Mouse (Mus musculus): ENCODE measurements around the gene B4galt5.

The B4galt5 gene

DNA sequence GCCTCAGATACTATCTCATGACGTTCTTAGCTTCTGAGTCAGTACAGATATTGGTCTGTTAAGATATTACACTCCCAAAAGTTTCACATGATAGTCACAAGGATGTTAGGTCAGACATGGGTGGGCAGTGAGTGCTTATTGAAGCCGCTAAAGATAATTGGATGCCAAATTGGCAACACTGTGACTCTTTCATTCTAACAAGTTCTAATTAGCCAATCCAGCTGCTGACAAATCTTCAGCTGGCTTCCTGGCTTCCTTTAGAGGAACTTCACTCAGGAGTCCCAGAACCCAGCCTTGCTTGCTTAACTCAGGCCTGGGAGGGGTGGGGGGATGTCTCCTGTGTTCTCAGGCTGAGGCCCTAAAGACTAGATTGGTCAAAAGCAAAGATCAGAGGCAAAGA is 9.5 kb upstream of the B4galt5 start:
- in situ Hi-C loops (cut with MboI), result no loop called here

DNA sequence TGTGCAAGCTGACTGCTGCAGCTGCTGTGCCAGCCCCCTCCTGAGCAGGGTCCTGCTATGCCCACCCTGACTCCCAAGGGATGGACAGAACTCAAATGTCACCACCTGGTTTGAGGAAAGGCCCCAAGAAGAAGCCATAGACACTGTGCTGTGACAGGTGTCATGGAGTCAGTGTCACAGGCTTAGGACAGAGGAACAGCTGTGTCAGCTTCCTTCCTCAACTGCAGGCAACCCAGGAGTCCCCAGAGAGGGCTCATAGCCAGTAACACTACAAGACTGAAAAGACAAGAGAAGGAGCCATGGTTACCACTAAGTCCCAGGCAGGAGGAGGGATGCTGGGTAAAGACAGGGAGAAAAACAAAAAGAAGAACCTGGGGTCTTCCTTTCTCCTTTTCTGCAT is 7.9 kb upstream of the B4galt5 start:
- in situ Hi-C loops (cut with MboI), result no loop called here

DNA sequence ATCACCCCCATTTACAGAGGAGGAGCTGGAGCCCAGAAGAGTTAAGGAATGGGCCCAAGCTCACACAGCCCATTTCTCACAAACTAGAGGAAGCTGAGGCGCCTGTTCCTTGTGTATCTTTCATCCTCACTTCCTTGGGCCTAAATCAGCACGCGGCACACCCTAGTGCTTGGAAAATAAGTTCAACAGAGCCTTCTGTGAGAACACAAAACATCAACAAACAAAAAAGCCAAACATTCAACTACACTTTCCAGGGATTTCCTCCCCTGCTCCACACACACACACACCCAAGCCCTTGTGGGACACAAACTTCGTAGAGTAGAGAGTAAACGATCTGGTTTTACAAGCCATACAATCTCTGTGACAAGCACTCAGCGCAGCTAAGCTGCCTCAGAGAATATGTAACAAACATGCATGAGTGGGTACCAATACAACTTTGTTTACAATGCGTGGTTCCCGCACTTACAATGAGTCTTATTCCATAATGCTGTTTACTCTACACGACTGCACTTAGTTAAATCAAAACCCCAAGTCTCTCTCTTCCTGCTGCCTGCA is 5.7 kb upstream of the B4galt5 start:
- in situ Hi-C loops (cut with MboI), result no loop called here

DNA sequence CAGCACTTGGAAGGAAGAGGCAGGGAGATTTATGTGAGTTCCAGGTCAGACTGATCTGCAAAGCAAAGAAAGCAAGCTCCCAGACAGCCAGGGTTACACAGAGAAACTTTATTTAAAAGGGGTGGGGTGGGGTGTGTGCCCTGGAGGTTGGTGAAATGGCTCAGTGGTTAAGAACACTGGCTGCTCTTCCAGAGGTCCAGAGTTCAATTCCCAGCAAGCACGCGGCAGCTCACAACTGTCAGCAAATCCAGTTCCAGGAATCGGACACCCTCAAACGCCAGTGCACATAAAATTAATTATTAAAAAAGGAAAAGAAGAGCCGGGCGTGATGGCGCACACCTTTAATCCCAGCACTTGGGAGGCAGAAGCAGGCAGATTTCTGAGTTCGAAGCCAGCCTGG is 5.1 kb upstream of the B4galt5 start:
- in situ Hi-C loops (cut with MboI), result no loop called here

DNA sequence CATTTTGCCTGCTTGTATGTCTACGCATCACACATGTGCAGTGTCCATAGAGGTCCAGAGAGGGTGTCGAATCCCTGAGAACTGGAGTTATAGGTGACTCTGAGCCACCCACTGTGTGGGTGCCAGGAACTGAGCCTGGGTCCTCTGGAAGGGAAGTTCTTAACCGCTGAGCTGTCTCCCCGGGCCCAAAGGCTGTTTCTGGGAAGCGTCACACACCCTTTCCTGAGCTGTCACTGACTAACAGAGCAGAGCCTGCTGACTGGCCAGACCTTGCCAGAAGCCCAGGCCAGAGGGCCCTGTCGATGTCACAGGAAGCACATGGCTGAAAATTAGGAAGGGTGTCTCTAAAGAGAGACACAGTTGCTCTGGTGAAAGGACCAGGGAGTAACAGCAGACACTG is 3.5 kb upstream of the B4galt5 start:
- in situ Hi-C loops (cut with MboI), result no loop called here

DNA sequence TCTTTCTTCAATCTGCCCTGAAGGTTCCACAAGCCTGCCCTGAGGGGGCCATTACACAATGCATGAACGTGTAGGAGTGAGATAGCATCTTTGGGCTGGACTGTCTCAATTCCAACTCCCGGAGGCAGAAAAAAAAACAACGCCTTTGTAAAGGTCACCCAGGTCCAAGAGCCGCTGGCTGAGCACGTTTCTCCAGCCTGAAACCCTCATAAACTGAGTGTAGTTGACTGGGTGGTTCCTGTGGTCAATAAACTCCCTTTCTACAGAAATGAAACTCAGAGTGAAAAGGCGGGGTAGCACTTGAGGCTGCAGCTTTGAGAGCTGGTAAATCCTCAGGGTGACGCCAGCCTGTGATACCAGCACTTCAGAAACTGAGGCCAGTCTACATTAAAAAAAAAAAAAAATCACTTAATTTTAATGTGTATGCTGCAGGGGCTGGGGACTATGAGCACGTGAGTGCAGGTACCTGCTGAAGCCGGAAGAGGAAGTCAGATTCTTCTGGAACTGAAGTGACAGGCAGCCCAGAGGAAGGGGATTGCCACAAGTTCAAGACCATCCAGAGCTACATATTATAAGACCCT is 2.5 kb upstream of the B4galt5 start:
- in situ Hi-C loops (cut with MboI), result no loop called here

DNA sequence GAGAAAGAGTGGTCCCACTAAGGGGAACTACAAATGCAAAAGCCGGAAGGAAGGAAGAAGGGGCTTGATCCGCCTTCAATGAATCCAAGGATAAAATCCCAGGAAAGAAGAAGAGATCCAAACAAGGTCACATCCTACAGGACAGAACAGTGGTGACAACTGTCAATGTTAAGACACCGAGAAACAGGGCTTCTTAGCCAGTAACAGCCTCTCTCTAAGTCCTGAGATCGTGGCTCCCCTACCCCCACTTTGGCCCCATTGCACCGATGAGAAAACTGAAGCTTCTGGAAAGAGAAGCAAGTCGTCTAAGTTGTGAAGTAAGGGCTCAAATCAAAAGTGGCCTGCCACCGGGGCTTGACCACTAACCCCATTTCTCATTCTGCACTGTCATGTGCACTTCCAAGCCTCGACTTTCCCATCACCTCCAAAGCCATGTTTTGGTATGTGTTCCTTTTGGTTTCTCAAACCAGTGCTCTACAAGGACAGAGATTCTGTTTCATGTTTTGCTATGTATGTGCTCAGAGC is 1.2 kb upstream of the B4galt5 start:
- in situ Hi-C loops (cut with MboI), result no loop called here

DNA sequence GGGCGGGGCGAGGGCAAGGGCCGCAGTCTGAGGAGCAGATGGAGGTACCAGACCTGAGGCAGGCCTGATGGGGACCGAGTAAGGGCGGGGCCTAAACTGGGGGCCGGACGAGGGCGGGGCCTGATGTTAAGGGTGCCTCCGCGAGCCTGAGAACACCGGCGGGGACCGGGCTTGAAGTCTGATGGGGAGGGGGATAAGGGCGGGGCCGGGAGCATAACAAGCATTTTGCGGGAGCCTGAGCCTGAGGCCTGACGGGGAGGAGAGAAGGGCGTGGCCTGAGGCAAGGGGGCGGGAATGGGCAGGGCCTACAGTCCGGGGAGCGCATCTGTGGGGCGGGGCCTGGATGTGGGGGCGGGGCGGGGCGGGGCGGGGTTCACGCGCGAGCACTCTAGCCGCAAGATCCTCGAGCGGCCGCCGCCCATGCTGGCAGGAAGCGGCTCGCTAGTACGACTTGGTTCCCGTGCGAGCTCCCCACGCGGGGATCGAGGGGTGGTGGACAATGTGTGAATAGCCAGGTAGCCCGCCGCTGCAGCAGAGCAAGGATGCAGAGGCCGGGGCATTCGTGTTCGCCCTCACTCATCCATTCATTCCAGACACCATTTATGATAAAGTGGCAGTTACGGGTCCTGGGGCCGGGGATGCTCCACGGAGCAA is 427 bp upstream of the B4galt5 start:
- in situ Hi-C loops (cut with MboI), result loop anchor here (5.0 kb wide), 1 partner anchor 73 kb away; the partner anchor contains the start of gene Slc9a8

DNA sequence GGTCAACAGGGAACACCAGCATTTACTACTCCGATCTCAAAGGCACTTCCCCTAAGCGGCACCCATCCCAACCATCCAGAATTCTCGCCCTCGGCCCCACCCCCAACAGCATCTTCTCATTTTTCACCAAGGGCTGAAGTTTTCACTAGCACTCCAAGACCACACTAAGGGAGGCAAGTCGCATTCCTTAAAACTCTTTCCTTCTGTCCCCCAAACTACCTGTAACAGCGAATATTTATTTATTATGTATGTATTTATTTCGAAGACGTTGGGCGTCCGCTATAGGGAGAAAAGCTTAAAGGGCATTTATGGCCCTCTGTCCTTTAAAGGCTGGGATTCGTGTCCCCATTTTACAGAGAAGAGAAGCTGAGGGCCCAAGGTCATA is 1.0 kb downstream of the B4galt5 start:
- in situ Hi-C loops (cut with MboI), result loop anchor here (5.0 kb wide), 1 partner anchor 74 kb away; the partner anchor contains the start of gene Slc9a8

DNA sequence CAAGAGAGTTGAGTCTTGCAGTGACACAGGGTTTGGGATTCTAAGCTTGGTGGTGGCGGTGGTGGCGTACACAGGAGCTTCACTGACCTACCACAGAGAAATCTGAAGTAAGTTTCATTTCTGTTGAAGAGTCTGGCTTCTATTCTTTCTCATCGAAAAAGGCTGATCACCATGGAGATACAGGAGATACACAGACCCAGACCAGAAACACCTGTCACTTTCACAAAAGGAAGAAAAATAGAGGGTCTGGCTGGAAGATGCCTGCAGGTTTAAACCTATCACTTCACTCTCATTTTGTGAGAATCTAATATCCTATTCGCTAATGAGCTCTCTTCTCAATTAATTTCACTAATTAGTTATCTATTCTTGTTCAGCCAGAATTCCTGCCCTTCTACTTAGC is 1.6 kb downstream of the B4galt5 start:
- in situ Hi-C loops (cut with MboI), result loop anchor here (5.0 kb wide), 1 partner anchor 75 kb away; the partner anchor contains the start of gene Slc9a8

DNA sequence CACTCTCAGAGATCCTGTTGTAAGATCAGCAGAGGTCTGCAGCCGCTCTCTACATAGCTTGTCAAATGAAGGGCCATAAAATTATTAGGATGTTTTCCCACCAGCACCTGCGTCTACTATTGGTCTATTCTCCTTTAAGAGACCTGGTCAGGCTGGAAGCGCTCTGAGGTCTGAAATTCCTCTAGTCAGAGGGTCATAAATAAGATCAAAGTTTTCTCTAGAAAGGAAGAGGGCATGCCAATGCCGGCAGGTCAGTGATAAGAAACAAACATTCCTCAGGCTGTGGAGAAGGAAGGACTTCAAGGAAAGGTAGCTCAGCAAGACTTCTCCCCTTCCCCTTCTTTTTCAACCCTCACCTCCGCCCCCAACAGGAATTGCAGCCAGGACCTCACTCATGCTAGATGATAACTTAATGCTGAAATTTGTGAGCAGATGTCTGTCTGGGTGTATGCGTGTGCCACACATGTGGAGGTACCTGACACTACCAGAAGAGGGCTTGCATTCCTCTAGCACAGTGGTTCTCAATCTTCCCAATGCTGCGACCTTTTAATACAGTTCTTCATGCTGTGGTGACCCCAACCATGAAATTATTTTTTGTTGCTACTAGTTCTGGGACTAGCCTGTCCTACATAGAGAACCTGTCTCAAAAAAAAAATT is 3.3 kb downstream of the B4galt5 start:
- in situ Hi-C loops (cut with MboI), result loop anchor here (5.0 kb wide), 1 partner anchor 77 kb away; the partner anchor contains the start of gene Slc9a8

DNA sequence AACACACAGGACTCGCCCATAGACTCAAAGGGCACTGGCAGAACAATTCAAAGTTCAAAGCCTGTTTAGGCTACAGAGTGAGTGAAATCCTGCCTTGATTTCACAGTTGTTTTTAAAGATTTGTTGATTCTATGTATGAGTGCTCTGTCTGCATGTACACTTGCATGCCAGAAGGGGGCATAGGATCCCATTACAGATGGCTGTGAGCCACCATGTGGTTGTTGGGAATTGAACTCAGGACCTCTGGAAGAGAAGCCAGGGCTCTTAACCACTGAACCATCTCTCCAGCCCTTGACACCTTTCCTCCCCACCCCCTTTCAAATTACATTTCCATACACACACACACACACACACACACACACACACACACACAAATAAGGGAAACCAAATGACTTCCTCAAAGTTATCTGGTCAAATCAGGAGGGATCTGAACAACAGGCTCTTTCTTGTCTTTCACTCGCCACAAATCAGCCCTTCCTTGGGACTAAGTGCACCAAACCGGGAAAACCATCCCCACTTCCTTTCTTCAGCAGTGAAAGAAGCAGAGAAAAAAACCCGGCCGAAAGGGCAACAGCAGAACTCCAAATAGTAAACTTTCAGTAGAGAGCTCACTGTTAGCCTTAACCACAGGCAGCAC is 4.0 kb downstream of the B4galt5 start:
- in situ Hi-C loops (cut with MboI), result loop anchor here (5.0 kb wide), 1 partner anchor 77 kb away; the partner anchor contains the start of gene Slc9a8

DNA sequence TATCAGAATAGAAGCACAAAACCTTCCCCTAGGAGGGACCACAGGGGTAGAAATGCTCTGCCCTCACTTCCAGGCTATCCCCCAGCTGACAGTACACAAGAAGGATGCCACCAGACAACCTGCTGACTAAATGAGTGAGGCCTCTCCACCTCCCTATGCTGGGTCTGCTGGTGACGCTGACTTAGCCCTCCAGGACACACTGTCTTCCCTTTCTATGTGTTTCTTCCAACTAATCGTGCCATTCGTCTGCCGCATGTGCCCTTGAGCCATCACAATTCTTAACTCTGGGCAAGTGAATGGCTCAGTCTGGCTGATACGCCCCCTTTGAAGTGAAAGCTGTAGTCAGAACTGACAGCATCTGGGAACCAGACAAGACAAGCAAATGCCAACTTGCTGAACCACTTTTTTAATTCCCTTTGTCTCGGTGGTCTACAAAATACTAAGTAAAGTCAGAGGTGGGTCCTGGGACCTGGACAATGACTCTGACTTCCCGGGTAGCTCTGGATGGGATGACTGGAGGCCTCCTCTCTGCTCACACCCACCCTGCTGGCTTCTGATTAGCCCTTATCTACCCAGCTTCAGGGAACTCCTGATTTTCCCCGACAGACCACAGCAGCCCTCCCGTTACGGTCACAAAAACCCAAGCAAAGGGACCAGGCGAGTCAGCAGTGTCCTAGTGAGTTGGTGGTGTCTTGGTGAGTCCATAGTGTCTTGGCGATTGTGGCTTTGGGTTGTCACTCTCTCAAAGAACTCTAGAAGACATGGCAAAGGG is 5.4 kb downstream of the B4galt5 start:
- in situ Hi-C loops (cut with MboI), result no loop called here

DNA sequence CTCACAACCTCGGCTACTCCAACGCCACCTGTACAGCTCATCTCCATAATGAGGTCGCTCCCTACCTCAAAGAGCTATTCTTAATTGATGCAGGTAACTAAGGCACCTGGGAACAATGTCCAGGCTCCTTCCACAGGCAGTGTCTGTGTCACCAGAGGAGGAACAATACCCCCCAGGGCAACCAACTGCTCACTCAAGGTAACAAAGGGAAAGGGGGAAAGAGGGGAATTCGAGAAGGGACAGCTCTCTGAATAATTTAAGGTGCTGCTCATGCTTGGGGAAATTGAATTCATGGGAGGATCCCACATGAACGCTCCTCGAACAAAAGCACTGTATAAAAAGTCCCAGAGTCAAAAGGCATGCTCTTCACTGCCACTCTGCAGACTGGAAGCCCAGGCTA is 6.1 kb downstream of the B4galt5 start:
- in situ Hi-C loops (cut with MboI), result no loop called here

DNA sequence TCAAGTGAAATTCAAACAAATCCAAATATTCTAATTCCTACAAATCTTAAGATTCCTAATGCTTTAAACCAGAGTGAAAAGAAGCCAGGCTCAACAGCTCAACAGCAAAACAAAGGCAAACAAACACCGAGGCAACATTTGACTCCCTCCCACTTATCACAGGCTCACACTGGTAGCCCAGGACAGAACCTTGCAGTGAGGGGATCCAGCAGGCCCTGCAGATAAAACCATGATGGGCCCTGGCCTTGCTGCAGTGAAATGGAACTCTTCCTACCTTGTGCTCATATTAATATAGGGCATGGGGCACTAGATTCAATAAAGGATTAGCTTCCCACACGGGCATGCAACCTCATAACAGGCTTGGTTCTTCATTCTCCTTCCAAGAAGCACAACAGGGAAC is 11.4 kb downstream of the B4galt5 start:
- in situ Hi-C loops (cut with MboI), result no loop called here

DNA sequence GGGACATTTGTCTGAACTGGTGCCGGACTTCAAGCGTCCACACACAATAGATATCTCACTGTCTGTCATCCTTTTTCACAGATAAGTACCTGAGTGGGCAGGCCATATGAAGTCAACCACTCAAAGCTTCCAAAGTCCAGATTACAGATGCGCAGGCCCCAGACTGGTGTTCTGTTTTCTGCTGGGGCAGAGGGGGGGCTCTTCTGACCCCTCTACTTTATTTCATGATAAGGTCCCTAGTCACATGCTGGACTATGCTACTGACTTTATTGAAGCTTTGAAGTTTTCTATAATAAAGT is 11.8 kb downstream of the B4galt5 start:
- in situ Hi-C loops (cut with MboI), result no loop called here

DNA sequence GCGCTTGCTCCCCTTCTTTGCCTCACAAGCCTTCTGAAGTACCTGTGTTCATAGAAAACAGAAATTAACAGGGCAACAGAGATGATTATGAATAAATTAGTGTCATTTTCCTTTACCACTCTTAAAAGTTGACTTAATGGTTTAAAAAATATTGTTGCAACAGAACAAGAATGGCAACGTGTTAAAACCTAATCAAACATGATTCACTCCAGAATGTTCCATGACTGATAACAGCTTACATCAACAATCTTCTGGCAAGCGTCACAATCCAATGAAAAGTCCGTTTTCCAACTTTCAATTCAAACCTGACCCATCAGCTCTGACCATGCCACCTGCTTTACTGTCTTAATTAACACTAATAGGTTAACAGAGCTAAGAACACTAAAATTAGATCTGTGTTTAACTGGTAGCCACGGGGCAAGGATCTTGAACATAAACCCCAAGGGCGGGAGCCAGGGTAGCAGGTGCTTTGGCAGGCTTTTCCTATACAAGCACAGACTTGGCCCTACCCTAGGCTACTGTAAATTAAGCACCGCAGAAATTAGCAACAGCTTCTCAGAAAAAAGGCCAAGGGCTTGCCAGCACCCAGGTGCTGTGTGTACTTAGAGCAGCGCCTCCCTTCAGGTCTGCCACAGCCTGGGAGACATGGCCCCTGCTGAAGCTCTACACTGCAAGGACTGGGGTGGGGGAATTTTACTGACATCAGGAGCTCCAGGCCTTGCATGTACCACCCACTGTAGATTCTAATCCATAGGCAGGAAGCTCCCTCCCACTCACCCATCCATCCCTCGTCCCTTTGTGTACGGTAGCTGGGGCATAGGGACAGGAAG is 12.4 kb downstream of the B4galt5 start:
- in situ Hi-C loops (cut with MboI), result no loop called here

DNA sequence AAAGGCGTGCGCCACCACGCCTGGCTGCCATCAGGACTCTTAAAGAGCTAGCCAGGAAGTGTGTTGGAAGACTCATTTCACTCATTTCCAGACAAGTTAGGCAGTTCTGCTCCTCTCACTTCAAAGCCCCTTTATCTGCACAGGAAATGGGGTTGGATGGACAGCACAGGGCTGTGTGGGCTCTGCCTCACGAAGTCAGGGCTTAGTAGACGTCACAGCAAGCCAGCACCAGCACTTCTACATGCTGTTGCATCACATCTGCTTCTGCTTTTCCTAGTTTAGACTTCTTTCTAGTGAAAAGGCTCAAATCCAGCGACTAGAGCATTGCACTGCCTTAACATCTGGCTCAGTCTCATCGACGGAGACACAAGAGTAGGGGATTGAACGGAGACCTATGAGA is 13.9 kb downstream of the B4galt5 start:
- in situ Hi-C loops (cut with MboI), result no loop called here

DNA sequence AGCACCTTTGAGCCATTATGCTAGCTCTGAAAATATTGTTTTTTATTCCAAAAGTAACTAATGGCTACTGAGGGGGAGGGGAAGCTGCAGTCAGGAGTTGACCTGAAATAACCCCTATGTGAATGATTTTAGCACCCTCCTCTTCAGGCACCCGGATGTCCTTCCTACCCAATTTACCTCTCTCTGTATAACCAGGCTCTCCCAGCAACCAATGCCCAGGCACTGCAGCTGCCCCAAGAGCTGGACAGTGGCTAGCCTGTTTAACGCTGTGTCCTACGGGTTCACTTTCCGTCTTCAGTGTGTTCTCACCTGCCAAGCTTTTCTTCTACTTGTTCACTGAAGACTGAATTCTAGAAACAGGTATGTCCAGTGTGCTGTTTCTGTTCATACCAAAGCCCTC is 14.7 kb downstream of the B4galt5 start:
- in situ Hi-C loops (cut with MboI), result no loop called here

DNA sequence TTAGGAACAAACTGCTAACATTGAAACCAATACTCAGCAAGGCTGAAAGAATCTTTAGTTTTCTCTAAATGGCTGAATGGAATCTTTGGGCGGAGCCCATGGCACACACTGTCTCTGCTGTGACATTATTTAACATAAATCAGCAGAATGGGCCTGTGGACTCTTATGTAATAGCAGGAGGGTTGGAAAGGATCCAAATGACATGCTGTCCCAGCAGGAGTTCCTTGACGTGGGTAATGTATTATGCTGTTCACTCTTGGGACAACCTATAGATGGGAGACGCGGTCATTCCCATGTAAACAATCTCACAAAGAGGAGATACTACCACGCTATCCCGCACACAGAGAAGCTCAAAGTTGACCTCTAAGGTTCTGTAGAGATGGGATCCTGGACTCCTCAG is 15.5 kb downstream of the B4galt5 start:
- in situ Hi-C loops (cut with MboI), result no loop called here
